Mouse (Mus musculus) embryonic facial prominence, embryonic 13.5 days (tissue): Measurements from ENCODE around the gene Dtnbp1. TPM values are rescaled to one million over a fixed set of nuclear protein-coding genes. Genes with fewer than 3 reads are reported as not detected.

ENCODE experiments used
- ATAC-seq: fragments of 200-750 bp; cut with Nextera tagmentation; 2 replicates; pipeline ENCODE4 v1.8.0; 2017; ENCODE audit warnings: low read depth; ENCODE audit not compliant: insufficient number of reproducible peaks, insufficient read depth, low FRiP score, low TSS enrichment
- H3K27ac ChIP-seq: fragments of 300-500 bp; sonication (generic); 2 replicates; pipeline ENCODE4 v1.5.1; 2015; ENCODE audit warnings: moderate library complexity, mild to moderate bottlenecking, inconsistent platforms
- H3K27me3 ChIP-seq: fragments of 300-500 bp; sonication (generic); 2 replicates; pipeline ENCODE4 v1.6.1; 2015; ENCODE audit warnings: mild to moderate bottlenecking, inconsistent platforms
- H3K36me3 ChIP-seq: fragments of 300-500 bp; sonication (generic); 2 replicates; pipeline ENCODE4 v1.6.1; 2015; ENCODE audit warnings: mild to moderate bottlenecking, inconsistent platforms
- H3K4me1 ChIP-seq: fragments of 300-500 bp; sonication (generic); 2 replicates; pipeline ENCODE4 v1.6.1; 2015; ENCODE audit warnings: inconsistent platforms
- H3K4me2 ChIP-seq: fragments of 300-500 bp; sonication (generic); 2 replicates; pipeline ENCODE4 v1.6.1; 2015; ENCODE audit warnings: moderate library complexity, mild to moderate bottlenecking, inconsistent platforms
- H3K4me3 ChIP-seq: fragments of 300-500 bp; sonication (generic); 2 replicates; pipeline ENCODE4 v1.5.1; 2015; ENCODE audit warnings: mild to moderate bottlenecking, inconsistent platforms
- H3K9ac ChIP-seq: fragments of 300-500 bp; sonication (generic); 2 replicates; pipeline ENCODE4 v1.6.1; 2015; ENCODE audit warnings: mild to moderate bottlenecking, inconsistent platforms
- H3K9me3 ChIP-seq: fragments of 300-500 bp; sonication (generic); 2 replicates; pipeline ENCODE4 v1.6.1; 2016; ENCODE audit warnings: inconsistent platforms
- whole genome bisulfite sequencing: fragments of 180-500 bp; shearing (Covaris S2); methylation state at CpG from one replicate; pipeline ENCODE4 v1.1.7; 2015; ENCODE audit warnings: mixed read lengths; 5-methylcytosine and 5-hydroxymethylcytosine counted together
- polyA plus RNA-seq: library from polyadenylated mRNA; unstranded; fragments of >200 nt; fragmentation: Nextera tagmentation; extraction: Ambion mirVana; gene quantifications from 2 replicates; pipeline ENCODE4 v1.2.1, GENCODE M21; 2015

Gene Dtnbp1
- polyA plus RNA-seq, 1 experiment from 2014 or later: 77.9 TPM

GRCm38 (mm10) chr13:44917202-44917601 lies 84.7 kb downstream of the Dtnbp1 start:
- no peaks in the 10 kb centered on the region for H3K27me3 ChIP-seq
- no peak for ATAC-seq

GRCm38 (mm10) chr13:44915945-44916344 lies 86.0 kb downstream of the Dtnbp1 start:
- no peaks in the 10 kb centered on the region for H3K9me3 ChIP-seq
- no peak overlapping the region for H3K27ac ChIP-seq
- H3K36me3 ChIP-seq: peaks cover 94% of the 10 kb centered on the region
- WGBS: 69% methylated on average over 4 of the region's 4 CpGs
- H3K9ac ChIP-seq: no peak overlapping the region
- H3K4me2 ChIP-seq: no peak overlapping the region
- no peaks in the 10 kb centered on the region for H3K27me3 ChIP-seq
- H3K4me1 ChIP-seq: peaks cover 18% of the 10 kb centered on the region
- no peak for ATAC-seq
- no peak overlapping the region for H3K4me3 ChIP-seq

More at GRCm38 (mm10) chr13:44917202-44917601, 84.7 kb downstream of the Dtnbp1 start:
- Histone ChIP-seq H3K9me3 (no peaks in the 10 kb centered on the region), H3K36me3 (peaks cover 96% of the 10 kb centered on the region), H3K4me2 (no peak overlapping the region), H3K9ac (no peak overlapping the region), H3K4me3 (no peak overlapping the region), H3K27ac (no peak overlapping the region), H3K4me1 (peaks cover 13% of the 10 kb centered on the region)
- WGBS: 94% methylated on average over 4 of the region's 4 CpGs

- 88% methylated on average over 5 of the region's 5 CpGs for WGBS
- Histone ChIP-seq H3K4me2 (no peak overlapping the region), H3K36me3 (peaks cover 95% of the 10 kb centered on the region), H3K27me3 (no peaks in the 10 kb centered on the region), H3K4me1 (peaks cover 18% of the 10 kb centered on the region), H3K27ac (no peak overlapping the region), H3K9ac (no peak overlapping the region), H3K9me3 (no peaks in the 10 kb centered on the region), H3K4me3 (no peak overlapping the region)
- no peak for ATAC-seq
Observed at GRCm38 (mm10) chr13:44915382-44915781, 86.6 kb downstream of the Dtnbp1 start.

- Histone ChIP-seq H3K27ac (peak overlapping the region; percentile 29; the same call in 1 of the 2 replicates), H3K4me3 (no peak overlapping the region), H3K27me3 (no peaks in the 10 kb centered on the region), H3K36me3 (peaks cover 87% of the 10 kb centered on the region), H3K9me3 (no peaks in the 10 kb centered on the region), H3K4me2 (no peak overlapping the region), H3K4me1 (peaks cover 26% of the 10 kb centered on the region), H3K9ac (no peak overlapping the region)
- WGBS: 67% methylated on average over 7 of the region's 7 CpGs
- no peak for ATAC-seq
Observed at GRCm38 (mm10) chr13:44913560-44913959, 88.4 kb downstream of the Dtnbp1 start.

GRCm38 (mm10) chr13:44912851-44913250 lies 89.1 kb downstream of the Dtnbp1 start:
- Histone ChIP-seq H3K9ac (no peak overlapping the region), H3K9me3 (no peaks in the 10 kb centered on the region), H3K4me2 (no peak overlapping the region), H3K4me3 (no peak overlapping the region), H3K27me3 (no peaks in the 10 kb centered on the region), H3K4me1 (peaks cover 33% of the 10 kb centered on the region), H3K36me3 (peaks cover 86% of the 10 kb centered on the region), H3K27ac (peak overlapping the region; percentile 29)
- WGBS: 80% methylated on average over 2 of the region's 2 CpGs
- ATAC-seq: peak; percentile 69; the same call in 1 of the 2 replicates

GRCm38 (mm10) chr13:44908790-44909189 lies 93.2 kb downstream of the Dtnbp1 start:
- H3K4me1 ChIP-seq: peaks cover 47% of the 10 kb centered on the region
- H3K36me3 ChIP-seq: peaks cover 74% of the 10 kb centered on the region
- H3K4me2 ChIP-seq: no peak overlapping the region
- WGBS: 19% methylated on average over 1 of the region's 1 CpGs
- no peak for ATAC-seq
- H3K4me3 ChIP-seq: no peak overlapping the region
- peak overlapping the region; percentile 71; the same call in 1 of the 2 replicates for H3K27ac ChIP-seq
- H3K9me3 ChIP-seq: no peaks in the 10 kb centered on the region
- no peaks in the 10 kb centered on the region for H3K27me3 ChIP-seq
- no peak overlapping the region for H3K9ac ChIP-seq

- Histone ChIP-seq H3K36me3 (peaks cover 72% of the 10 kb centered on the region), H3K27ac (peak overlapping the region; percentile 71)
- 36% methylated on average over 6 of the region's 6 CpGs for WGBS
Observed at GRCm38 (mm10) chr13:44907702-44908101, 94.2 kb downstream of the Dtnbp1 start.

GRCm38 (mm10) chr13:44906141-44906540 lies 95.8 kb downstream of the Dtnbp1 start:
- Histone ChIP-seq H3K4me1 (peaks cover 33% of the 10 kb centered on the region), H3K4me3 (no peak overlapping the region), H3K27me3 (no peaks in the 10 kb centered on the region), H3K9ac (no peak overlapping the region), H3K27ac (no peak overlapping the region), H3K9me3 (no peaks in the 10 kb centered on the region), H3K36me3 (peaks cover 70% of the 10 kb centered on the region), H3K4me2 (no peak overlapping the region)
- WGBS: 90% methylated on average over 11 of the region's 11 CpGs
- ATAC-seq: no peak

More at GRCm38 (mm10) chr13:44907702-44908101, 94.2 kb downstream of the Dtnbp1 start:
- Histone ChIP-seq H3K4me2 (no peak overlapping the region), H3K4me1 (peaks cover 43% of the 10 kb centered on the region), H3K9ac (no peak overlapping the region), H3K27me3 (no peaks in the 10 kb centered on the region), H3K9me3 (no peaks in the 10 kb centered on the region), H3K4me3 (no peak overlapping the region)
- 0 out of 2 replicates have a peak, but pooled peaks have one; percentile 28 for ATAC-seq

GRCm38 (mm10) chr13:44904271-44904670 lies 97.7 kb downstream of the Dtnbp1 start:
- Histone ChIP-seq H3K4me2 (no peak overlapping the region), H3K4me1 (peaks cover 34% of the 10 kb centered on the region), H3K9me3 (no peaks in the 10 kb centered on the region), H3K27me3 (no peaks in the 10 kb centered on the region), H3K36me3 (peaks cover 56% of the 10 kb centered on the region), H3K4me3 (no peak overlapping the region), H3K9ac (no peak overlapping the region), H3K27ac (no peak overlapping the region)
- no peak for ATAC-seq
- 59% methylated on average over 1 of the region's 1 CpGs for WGBS

GRCm38 (mm10) chr13:44903416-44903815 lies 98.5 kb downstream of the Dtnbp1 start:
- H3K36me3 ChIP-seq: peaks cover 63% of the 10 kb centered on the region
- no peak for ATAC-seq
- no peaks in the 10 kb centered on the region for H3K27me3 ChIP-seq
- no peaks in the 10 kb centered on the region for H3K9me3 ChIP-seq
- peaks cover 26% of the 10 kb centered on the region for H3K4me1 ChIP-seq
- H3K9ac ChIP-seq: no peak overlapping the region
- H3K4me2 ChIP-seq: no peak overlapping the region
- no peak overlapping the region for H3K4me3 ChIP-seq
- H3K27ac ChIP-seq: no peak overlapping the region

- peaks cover 62% of the 10 kb centered on the region for H3K36me3 ChIP-seq
- no peaks in the 10 kb centered on the region for H3K27me3 ChIP-seq
- H3K4me3 ChIP-seq: no peak overlapping the region
- no peak overlapping the region for H3K27ac ChIP-seq
- ATAC-seq: no peak
- no peaks in the 10 kb centered on the region for H3K9me3 ChIP-seq
- no peak overlapping the region for H3K9ac ChIP-seq
- 92% methylated on average over 6 of the region's 6 CpGs for WGBS
- H3K4me1 ChIP-seq: peaks cover 15% of the 10 kb centered on the region
- no peak overlapping the region for H3K4me2 ChIP-seq
Observed at GRCm38 (mm10) chr13:44902299-44902698, 99.6 kb downstream of the Dtnbp1 start.

- H3K27me3 ChIP-seq: no peaks in the 10 kb centered on the region
- no peaks in the 10 kb centered on the region for H3K9me3 ChIP-seq
- H3K4me2 ChIP-seq: no peak overlapping the region
- H3K9ac ChIP-seq: no peak overlapping the region
- H3K4me1 ChIP-seq: peaks cover 7% of the 10 kb centered on the region; the same call in 1 of the 2 replicates
- 94% methylated on average over 12 of the region's 12 CpGs for WGBS
- peaks cover 43% of the 10 kb centered on the region for H3K36me3 ChIP-seq
- no peak overlapping the region for H3K27ac ChIP-seq
- no peak overlapping the region for H3K4me3 ChIP-seq
- no peak for ATAC-seq
Observed at GRCm38 (mm10) chr13:44896211-44896610, 105.7 kb downstream of the Dtnbp1 start.
